In genomic region chr5:137600619-137601364, GRCm38 (mm10) we compare ENCODE assay signal across 8 mouse cellular contexts. TPM values are rescaled to one million over a fixed set of nuclear protein-coding genes. Genes with fewer than 3 reads are reported as not detected.
DNase-seq lines count a peak whose midpoint lies in the region; ATAC-seq and TF ChIP-seq lines count a peak whose summit lies in the region.

TSS of gene Mospd3 (minus strand) at chr5:137601058.

- H3K4me2 ChIP-seq in heart, embryonic 12.5 days, result peak within 1 kb of the TSS; percentile 98
- peak within 1 kb of the TSS; percentile 97 for H3K4me2 ChIP-seq in kidney, postnatal 0 days (ENCODE audit: low read length)
- peak within 1 kb of the TSS; percentile 96 for H3K4me2 ChIP-seq in liver, embryonic 11.5 days
- peak within 1 kb of the TSS; percentile 81 for H3K4me2 ChIP-seq in stomach, embryonic 14.5 days (replicated peaks; ENCODE audit: low read depth, low read length)

- peak; percentile 98 for DNase-seq in CD4-positive helper T cell, adult 2 months (ENCODE audit: low read depth, low spot score)
- peak; percentile 98 for DNase-seq in brain, embryonic 18.5 days (ENCODE audit: low read depth, low spot score)
- peak; percentile 100 for DNase-seq in kidney, postnatal 0 days (ENCODE audit: low spot score)
- DNase-seq in liver, embryonic 11.5 days (ENCODE audit: low spot score), result peak; percentile 97
- DNase-seq in naive thymus-derived CD4-positive, alpha-beta T cell, adult 2 months (ENCODE audit: low read depth), result peak; percentile 98

- no peak; the same call in 1 of the 2 replicates for TF ChIP-seq CTCF in kidney, postnatal 0 days (IDR thresholded peaks at IDR 0.05; ENCODE audit: low read depth)

- H3K36me3 ChIP-seq in heart, embryonic 12.5 days, result peaks cover 32% of the 10 kb centered on the region
- H3K36me3 ChIP-seq in kidney, postnatal 0 days (ENCODE audit: insufficient read depth, low read length), result no peaks in the 10 kb centered on the region
- peaks cover 8% of the 10 kb centered on the region for H3K36me3 ChIP-seq in liver, embryonic 11.5 days (ENCODE audit: control insufficient read depth, insufficient read depth, low read length)
- H3K36me3 ChIP-seq in stomach, embryonic 14.5 days (ENCODE audit: control insufficient read depth, insufficient read depth, low read length), result peaks cover 2% of the 10 kb centered on the region; the same call in 1 of the 2 replicates

- peak within 1 kb of the TSS; percentile 90 for H3K9ac ChIP-seq in heart, embryonic 12.5 days
- peak within 1 kb of the TSS; percentile 78 for H3K9ac ChIP-seq in kidney, postnatal 0 days (ENCODE audit: low read depth, low read length)
- peak within 1 kb of the TSS; percentile 80 for H3K9ac ChIP-seq in liver, embryonic 11.5 days (ENCODE audit: low read depth, low read length)
- H3K9ac ChIP-seq in stomach, embryonic 14.5 days (replicated peaks; ENCODE audit: low read depth, low read length), result peak within 1 kb of the TSS; percentile 73

- peak; percentile 91 for ATAC-seq in erythroid progenitor cell, adult 5-6 weeks (replicated peaks; ENCODE audit: low FRiP score, poor library complexity, severe bottlenecking)
- ATAC-seq in heart, embryonic 12.5 days (ENCODE audit: insufficient number of reproducible peaks, low FRiP score), result peak; percentile 95
- peak; percentile 93 for ATAC-seq in kidney, postnatal 0 days (replicated peaks; ENCODE audit: low FRiP score, low read depth)
- peak; percentile 91 for ATAC-seq in liver, embryonic 11.5 days (replicated peaks; ENCODE audit: low FRiP score)
- ATAC-seq in stomach, embryonic 14.5 days (ENCODE audit: insufficient number of reproducible peaks, insufficient read depth, low FRiP score, low read depth), result peak; percentile 96

- under 1% methylated on average over 41 of the region's 41 CpGs for WGBS in heart, embryonic 12.5 days
- under 1% methylated on average over 41 of the region's 41 CpGs for WGBS in kidney, postnatal 0 days
- WGBS in liver, embryonic 11.5 days, result under 1% methylated on average over 41 of the region's 41 CpGs
- WGBS in stomach, embryonic 14.5 days, result under 1% methylated on average over 41 of the region's 41 CpGs

- H3K4me1 ChIP-seq in heart, embryonic 12.5 days (replicated peaks), result peaks cover 20% of the 10 kb centered on the region
- peaks cover 10% of the 10 kb centered on the region for H3K4me1 ChIP-seq in kidney, postnatal 0 days (replicated peaks; ENCODE audit: insufficient read depth, low read length)
- peaks cover 26% of the 10 kb centered on the region for H3K4me1 ChIP-seq in liver, embryonic 11.5 days (replicated peaks; ENCODE audit: control insufficient read depth, insufficient read depth, low read length)
- peaks cover 16% of the 10 kb centered on the region for H3K4me1 ChIP-seq in stomach, embryonic 14.5 days (ENCODE audit: control insufficient read depth, insufficient read depth, low read length)

- no peaks in the 10 kb centered on the region for H3K27me3 ChIP-seq in heart, embryonic 12.5 days (replicated peaks)
- no peaks in the 10 kb centered on the region for H3K27me3 ChIP-seq in kidney, postnatal 0 days (ENCODE audit: insufficient read depth, low read length)
- no peaks in the 10 kb centered on the region for H3K27me3 ChIP-seq in liver, embryonic 11.5 days (replicated peaks; ENCODE audit: control insufficient read depth, insufficient read depth, low read length)
- H3K27me3 ChIP-seq in stomach, embryonic 14.5 days (ENCODE audit: control insufficient read depth, insufficient read depth, low read length), result no peaks in the 10 kb centered on the region

- peak within 1 kb of the TSS; percentile 83 for H3K4me3 ChIP-seq in heart, embryonic 12.5 days
- H3K4me3 ChIP-seq in kidney, postnatal 0 days (replicated peaks; ENCODE audit: low read depth, low read length), result peak within 1 kb of the TSS; percentile 72
- H3K4me3 ChIP-seq in liver, embryonic 11.5 days (ENCODE audit: low read depth, low read length), result peak within 1 kb of the TSS; percentile 83
- peak within 1 kb of the TSS; percentile 64 for H3K4me3 ChIP-seq in stomach, embryonic 14.5 days (ENCODE audit: low read depth, low read length)

- H3K27ac ChIP-seq in heart, embryonic 12.5 days (ENCODE audit: poor library complexity, severe bottlenecking), result peak within 1 kb of the TSS; percentile 84
- peak within 1 kb of the TSS; percentile 83 for H3K27ac ChIP-seq in kidney, postnatal 0 days
- H3K27ac ChIP-seq in liver, embryonic 11.5 days (ENCODE audit: low read depth, low read length), result peak within 1 kb of the TSS; percentile 84
- peak within 1 kb of the TSS; percentile 58; the same call in 1 of the 2 replicates for H3K27ac ChIP-seq in stomach, embryonic 14.5 days (ENCODE audit: low read length)

- H3K9me3 ChIP-seq in heart, embryonic 12.5 days (replicated peaks), result no peaks in the 10 kb centered on the region
- H3K9me3 ChIP-seq in kidney, postnatal 0 days (replicated peaks; ENCODE audit: low read length), result no peaks in the 10 kb centered on the region
- no peaks in the 10 kb centered on the region for H3K9me3 ChIP-seq in liver, embryonic 11.5 days (ENCODE audit: control insufficient read depth, low read length)
- no peaks in the 10 kb centered on the region for H3K9me3 ChIP-seq in stomach, embryonic 14.5 days (ENCODE audit: control insufficient read depth, low read depth, low read length)

RNA-seq across cellular contexts. Expression of gene Mospd3, which starts in this region (rescaled TPM):
- total RNA-seq in erythroid progenitor cell, adult 5-6 weeks (2015; ENCODE audit: low replicate concordance), result 36.9 and 44.3 TPM in 2 replicates
- 8.5 TPM in 1 of 2 replicates, not detected in the other for total RNA-seq in erythroid progenitor cell, adult 5-6 weeks (2017; ENCODE audit: low replicate concordance)
- 18.7 and 18.8 TPM in 2 replicates for polyA plus RNA-seq in heart, embryonic 12.5 days (2016; fragmentation: Nextera tagmentation; extraction: Ambion mirVana)
- 37.8 and 39.3 TPM in 2 replicates for polyA plus RNA-seq in kidney, postnatal 0 days (2015; fragmentation: Nextera tagmentation; extraction: Ambion mirVana)
- polyA plus RNA-seq in liver, embryonic 11.5 days (2014; fragmentation: Nextera tagmentation; extraction: Ambion mirVana), result 58.5 and 59.7 TPM in 2 replicates
- 32.3 and 34.2 TPM in 2 replicates for polyA plus RNA-seq in stomach, embryonic 14.5 days (2014; fragmentation: Nextera tagmentation; extraction: Ambion mirVana)

Comparison
In these comparisons a context has a peak if more than half of its experiments do, and no peak if none do; other contexts are left out.
1. Peak in every context shown above with its lines: DNase-seq, ATAC-seq, H3K4me3 ChIP-seq and H3K27ac ChIP-seq.